Mouse (Mus musculus) layer of hippocampus, adult 11-12 months (tissue): ENCODE measurements around the gene Slc16a8.

ENCODE experiments used
- DNase-seq: peaks from one replicate; pipeline ENCODE4 v3.0.0; 2022; ENCODE audit warnings: low spot score

The Slc16a8 gene

DNA sequence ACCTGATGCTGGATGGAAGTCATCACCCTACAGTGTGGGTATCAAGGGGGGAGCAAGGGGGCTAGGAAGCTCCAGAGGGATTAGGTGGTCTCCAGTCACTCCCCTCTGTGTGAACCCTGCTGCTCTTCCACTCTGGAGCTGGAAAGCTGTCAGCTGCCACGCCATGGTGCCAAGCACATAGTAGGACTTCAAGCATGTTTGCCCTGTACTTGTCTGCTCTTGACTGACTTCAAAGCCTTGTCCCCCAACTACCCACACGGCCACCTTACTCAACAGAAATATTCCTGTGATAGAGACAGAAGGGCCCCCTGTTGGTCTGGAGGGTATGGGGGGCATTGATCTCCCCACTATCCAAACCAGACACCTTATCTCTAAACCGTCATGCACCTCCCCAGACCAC, 38.4 kb downstream of the Slc16a8 start:
- no peak for DNase-seq

DNA sequence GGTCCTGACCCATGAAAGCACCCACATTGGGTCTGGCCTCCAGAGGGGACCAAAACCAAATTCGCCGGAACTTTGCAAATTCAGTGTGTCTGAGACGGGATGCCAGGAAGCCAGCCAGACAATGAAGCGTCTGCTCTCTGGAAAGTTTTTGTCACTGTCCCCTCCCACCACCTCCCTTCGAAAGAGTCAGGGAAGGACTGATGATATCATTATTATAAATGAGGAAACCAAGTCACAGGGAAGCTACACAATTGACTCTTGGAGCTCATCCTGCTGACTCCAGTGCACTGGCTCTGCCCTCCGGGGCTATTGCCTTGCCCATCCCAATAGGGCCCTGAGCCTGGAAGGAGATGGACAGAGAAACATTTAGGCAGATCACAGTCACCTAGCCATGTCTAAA, 41.0 kb downstream of the Slc16a8 start:
- DNase-seq, result no peak

- peak; percentile 52 for DNase-seq
These were observed 41.7 kb downstream of the Slc16a8 start for GRCm38 (mm10) chr15:79212750-79213446.

DNA sequence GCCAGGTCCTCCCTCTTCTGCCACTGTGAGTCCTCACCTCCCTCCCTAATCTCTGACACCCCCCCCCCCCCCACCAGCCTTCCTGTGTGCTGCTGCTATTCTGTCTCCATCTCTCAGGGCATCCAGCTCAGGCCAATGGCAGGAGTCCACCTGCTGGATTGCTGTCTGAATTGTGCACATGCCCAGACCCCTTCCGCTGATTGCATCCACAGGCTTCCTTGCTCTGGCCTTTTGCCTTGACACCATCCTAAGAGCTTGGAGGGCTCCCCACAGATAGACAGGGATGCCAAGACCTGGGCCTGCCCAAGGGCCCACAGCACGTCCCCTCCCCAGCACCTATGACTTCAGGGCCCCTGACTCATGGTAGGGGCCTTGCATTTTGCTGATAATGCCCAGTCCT, 44.2 kb downstream of the Slc16a8 start:
- DNase-seq, result no peak

DNA sequence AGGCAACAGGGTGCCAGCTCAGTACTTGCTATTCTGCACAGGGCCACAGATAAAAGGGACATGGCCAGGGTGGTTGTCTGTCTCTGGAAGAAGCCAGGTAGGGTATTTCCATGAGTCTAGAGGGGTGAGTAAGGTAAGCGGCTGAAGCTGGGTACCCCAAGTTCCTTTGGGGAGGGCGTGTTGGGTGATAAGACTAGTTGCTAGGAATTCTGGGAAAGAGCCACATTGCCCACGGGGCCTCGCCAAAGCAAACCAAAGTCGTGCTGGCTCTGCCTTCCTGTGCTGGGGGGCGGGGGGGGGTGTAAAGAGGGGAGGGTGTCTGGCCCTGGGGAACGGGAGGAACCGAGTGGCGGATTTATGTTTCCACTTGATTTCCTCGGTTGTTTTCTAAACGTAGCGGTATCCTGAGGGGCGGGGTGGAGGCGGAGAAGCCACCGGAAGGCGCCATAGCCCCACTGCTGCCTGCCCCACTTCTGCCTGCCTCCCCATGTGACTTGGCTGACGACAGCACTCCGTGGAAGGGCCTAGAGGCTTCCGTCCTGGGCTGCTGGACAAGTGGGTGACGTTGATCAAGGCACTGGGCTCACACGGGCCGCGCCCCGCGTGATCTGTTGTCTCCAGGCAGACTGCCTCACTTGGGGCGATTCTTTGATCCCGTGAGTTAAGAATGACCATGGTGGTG, 45.7 kb downstream of the Slc16a8 start:
- DNase-seq, result peak; percentile 58

GRCm38 (mm10) chr15:79208211-79208610, 46.4 kb downstream of the Slc16a8 start:
- DNase-seq, result no peak

GRCm38 (mm10) chr15:79202575-79202974, 52.0 kb downstream of the Slc16a8 start:
- no peak for DNase-seq

DNA sequence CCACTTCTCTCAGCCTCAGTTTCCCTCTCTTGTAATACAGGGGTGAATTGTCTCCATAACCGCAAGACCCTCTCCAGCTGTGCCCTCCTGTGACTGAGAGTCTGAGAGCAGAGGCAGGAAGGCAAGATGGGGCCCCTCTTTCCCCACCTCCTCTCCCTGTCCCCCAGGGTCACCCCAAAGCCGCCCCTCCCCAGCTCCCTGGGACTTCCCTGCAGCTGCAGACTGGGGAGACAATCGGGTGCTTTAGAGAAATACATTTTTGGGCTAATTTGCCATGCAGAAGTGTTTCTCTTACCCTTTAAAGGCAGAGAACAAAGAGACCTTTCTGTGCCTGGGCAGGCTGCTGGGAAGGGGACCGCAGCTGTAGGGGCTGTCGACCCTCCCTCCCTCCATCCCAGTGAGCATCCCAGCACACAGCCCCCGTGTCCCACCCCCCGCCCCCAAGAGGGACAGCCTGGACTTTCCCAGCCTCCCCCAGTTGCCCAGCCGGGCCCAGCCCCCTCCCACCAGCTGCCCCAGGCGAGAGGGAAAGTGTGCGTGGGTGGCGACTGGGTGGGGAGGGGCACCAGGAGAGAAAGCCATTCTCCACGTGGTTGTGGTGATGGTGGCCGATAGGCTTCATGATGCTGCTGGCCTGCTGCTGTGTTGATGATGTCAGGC, 52.9 kb downstream of the Slc16a8 start:
- peak; percentile 57 for DNase-seq
